Mouse (Mus musculus): ENCODE measurements around the gene Grap2. TPM values are rescaled to one million over a fixed set of nuclear protein-coding genes. Genes with fewer than 3 reads are reported as not detected.

The Grap2 gene
- polyA plus RNA-seq, 1 experiment from 2014 or later = 1.3 TPM

DNA sequence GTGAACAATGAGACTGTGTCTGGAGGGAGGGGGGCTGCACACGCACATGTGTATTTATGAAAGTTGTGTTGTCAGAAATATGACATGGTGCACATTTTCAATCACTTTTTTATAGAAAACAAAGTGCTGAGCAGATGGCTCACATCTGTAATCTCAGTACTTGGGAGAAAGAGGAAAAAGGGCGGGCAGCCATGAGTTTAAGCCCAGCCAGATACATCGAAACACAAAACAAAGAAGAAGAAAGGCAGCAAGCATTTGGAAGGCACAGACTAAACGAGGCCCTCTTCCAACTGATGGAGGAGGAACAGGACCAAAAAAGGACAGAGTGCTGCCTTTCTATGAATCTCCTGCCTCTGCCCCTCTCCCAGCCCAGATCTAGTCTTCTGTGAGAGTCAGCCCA lies 88.6 kb downstream of the Grap2 start:
- H3K27me3 ChIP-seq (ENCODE audit: insufficient read depth, poor library complexity, severe bottlenecking) = no peaks in the 10 kb centered on the region; the same call in 1 of the 2 replicates
- WGBS = 68% methylated on average over 4 of the region's 4 CpGs
- H3K4me1 ChIP-seq (replicated peaks) = peaks cover 14% of the 10 kb centered on the region
- H3K4me3 ChIP-seq = no peak overlapping the region
- no peak overlapping the region for H3K27ac ChIP-seq
- no peak for DNase-seq (ENCODE audit: low spot score)
- H3K36me3 ChIP-seq = no peaks in the 10 kb centered on the region
- no peaks in the 10 kb centered on the region for H3K9me3 ChIP-seq

DNA sequence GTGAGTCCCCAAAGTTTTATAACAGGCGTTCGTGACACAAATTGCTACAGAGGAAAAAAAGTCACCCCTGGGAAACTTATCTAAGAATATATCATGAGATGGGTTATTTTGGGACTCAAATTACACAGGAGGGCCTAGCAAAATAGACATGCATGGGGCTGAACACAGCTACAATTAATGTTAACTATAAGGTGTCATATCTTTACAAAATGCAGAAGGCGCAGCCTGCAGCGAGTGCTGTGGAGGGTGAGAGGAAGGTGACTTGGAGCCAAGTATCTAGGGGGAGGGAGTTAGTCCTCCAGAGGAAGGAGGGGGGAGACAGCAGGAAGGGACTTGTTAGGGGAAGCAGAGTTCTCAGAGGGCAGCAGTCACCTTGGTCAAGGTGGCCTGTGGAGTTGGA lies 92.0 kb downstream of the Grap2 start:
- 81% methylated on average over 4 of the region's 4 CpGs for WGBS
- peaks cover 4% of the 10 kb centered on the region for H3K27me3 ChIP-seq (ENCODE audit: insufficient read depth, poor library complexity, severe bottlenecking)

DNA sequence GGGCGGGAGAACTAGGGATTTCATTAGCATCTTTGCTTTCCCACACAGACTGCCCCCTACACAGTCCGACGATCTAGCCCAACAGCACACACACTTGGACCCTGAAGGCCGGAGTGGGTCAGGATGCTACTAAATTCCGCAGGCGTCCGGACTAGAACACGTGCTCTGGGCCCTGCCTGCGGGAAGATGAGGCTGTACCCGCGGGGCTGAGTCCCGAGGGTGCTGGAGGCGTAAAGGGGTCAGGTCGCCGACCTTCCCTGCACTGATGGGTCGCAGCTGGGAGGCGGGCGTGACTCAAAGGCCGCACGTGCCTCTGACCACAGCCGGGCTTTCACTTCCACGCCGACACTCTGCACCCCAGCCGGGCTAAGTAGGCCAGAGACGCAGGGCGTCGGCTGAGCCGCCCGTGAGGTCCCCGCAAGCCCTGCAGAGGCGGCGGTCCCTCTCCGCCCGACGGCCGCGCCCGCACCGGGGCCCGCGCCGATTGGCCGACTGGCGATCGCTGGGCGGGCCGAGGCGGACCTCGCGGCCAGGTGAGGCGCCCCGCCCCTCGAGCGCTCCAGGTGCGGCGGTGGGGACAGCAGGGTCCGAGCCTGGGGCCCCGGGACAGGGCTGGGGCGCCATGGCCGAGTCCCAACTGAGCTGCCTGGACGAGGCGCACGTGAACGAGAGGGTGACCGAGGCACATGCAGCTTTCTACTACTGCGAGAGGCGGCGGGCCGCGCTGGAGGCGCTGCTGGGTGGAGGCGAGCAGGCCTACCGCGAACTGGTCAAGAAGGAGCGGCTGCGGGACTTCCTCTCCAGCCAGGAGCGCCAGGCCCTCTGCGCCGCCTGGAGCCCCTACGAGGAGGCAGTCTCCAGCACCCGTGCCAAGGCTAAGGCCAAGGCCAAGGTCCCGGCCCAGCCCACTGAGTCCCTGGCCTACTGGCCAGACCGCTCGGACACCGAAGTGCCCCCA lies 99.2 kb downstream of the Grap2 start, which contains the start of gene Fam83f:
Fam83f (plus strand) TSS at position 553 of the 958 bp plus-strand sequence.
- 4% methylated on average over 85 of the region's 85 CpGs for WGBS
- peaks cover 14% of the 10 kb centered on the region for H3K4me1 ChIP-seq (replicated peaks)
- peaks cover 70% of the 10 kb centered on the region for H3K27me3 ChIP-seq (ENCODE audit: insufficient read depth, poor library complexity, severe bottlenecking)
- peak within 1 kb of the TSS; percentile 51 for H3K4me3 ChIP-seq
- no peaks in the 10 kb centered on the region for H3K9me3 ChIP-seq
- peak; percentile 47 for DNase-seq (ENCODE audit: low spot score)
- peak within 1 kb of the TSS; percentile 76 for H3K27ac ChIP-seq
- no peaks in the 10 kb centered on the region for H3K36me3 ChIP-seq

More for the DNA sequence above, 92.0 kb downstream of the Grap2 start:
- no peak for DNase-seq (ENCODE audit: low spot score)
- no peaks in the 10 kb centered on the region for H3K9me3 ChIP-seq
- no peak overlapping the region for H3K27ac ChIP-seq
- peaks cover 6% of the 10 kb centered on the region for H3K4me1 ChIP-seq (replicated peaks)
- H3K4me3 ChIP-seq = no peak overlapping the region
- no peaks in the 10 kb centered on the region for H3K36me3 ChIP-seq

DNA sequence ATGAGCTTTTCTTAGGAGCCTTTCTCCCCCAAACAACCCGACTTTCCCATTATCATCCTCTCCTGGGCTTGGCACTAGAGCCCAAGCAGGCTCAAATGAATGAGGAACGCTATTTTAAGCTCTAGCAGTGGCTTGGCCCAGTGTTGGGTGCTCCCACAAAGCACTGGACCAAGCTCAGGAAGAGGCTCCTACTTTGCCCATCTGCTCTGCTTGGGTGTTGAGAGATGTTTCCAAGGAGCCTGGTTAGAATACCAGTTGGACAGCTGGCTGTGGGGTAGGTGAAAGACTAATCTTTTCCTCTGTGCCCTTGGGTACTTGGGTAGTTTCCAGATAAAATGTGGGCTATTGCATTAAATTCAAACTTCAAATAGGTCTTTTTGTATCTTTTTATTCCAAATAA lies 100.4 kb downstream of the Grap2 start:
- H3K4me3 ChIP-seq = no peak overlapping the region
- WGBS = 64% methylated on average over 2 of the region's 2 CpGs
- peaks cover 14% of the 10 kb centered on the region for H3K4me1 ChIP-seq (replicated peaks)
- no peak overlapping the region for H3K27ac ChIP-seq
- H3K9me3 ChIP-seq = no peaks in the 10 kb centered on the region
- H3K27me3 ChIP-seq (ENCODE audit: insufficient read depth, poor library complexity, severe bottlenecking) = peaks cover 72% of the 10 kb centered on the region
- DNase-seq (ENCODE audit: low spot score) = no peak
- no peaks in the 10 kb centered on the region for H3K36me3 ChIP-seq

DNA sequence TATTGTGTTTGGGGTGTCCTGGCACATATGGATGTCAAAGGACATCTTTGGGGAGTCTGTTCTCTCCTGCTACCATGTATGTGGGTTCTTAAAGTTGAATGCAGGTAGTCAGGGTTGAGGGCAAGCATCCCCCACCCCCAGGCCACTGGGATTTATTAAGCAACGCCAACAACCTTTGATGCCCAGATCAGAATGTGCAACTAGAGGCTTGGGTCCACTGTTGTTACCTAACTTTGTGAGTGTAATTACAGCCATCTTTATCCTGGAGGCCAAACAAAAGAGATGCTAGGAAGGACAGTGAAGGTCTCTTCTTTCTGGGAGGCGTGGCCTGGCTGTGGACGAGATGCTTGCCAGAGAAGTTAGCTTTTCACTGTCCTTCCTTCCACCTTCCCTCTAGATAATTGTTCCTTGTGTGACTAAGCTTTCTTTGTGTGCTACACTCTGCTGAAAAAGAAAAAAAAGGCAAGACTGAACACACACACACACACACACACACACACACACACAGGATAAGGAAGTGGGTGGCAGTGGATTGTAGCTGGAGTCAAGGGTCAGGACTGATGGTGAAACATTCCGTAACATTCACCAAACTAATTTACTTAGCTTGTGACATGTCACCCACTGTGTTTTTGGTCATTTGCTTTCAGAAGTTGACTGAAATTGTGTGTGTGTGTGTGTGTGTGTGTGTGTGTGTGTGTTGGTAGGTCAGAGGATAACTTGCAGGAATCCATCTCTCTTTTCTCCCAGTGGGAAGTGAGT lies 101.1 kb downstream of the Grap2 start:
- no peak for DNase-seq (ENCODE audit: low spot score)
- 67% methylated on average over 4 of the region's 4 CpGs for WGBS
- Histone ChIP-seq H3K4me1 (replicated peaks) (peaks cover 17% of the 10 kb centered on the region), H3K27me3 (ENCODE audit: insufficient read depth, poor library complexity, severe bottlenecking) (peaks cover 72% of the 10 kb centered on the region), H3K9me3 (no peaks in the 10 kb centered on the region), H3K4me3 (no peak overlapping the region), H3K27ac (no peak overlapping the region), H3K36me3 (no peaks in the 10 kb centered on the region)

DNA sequence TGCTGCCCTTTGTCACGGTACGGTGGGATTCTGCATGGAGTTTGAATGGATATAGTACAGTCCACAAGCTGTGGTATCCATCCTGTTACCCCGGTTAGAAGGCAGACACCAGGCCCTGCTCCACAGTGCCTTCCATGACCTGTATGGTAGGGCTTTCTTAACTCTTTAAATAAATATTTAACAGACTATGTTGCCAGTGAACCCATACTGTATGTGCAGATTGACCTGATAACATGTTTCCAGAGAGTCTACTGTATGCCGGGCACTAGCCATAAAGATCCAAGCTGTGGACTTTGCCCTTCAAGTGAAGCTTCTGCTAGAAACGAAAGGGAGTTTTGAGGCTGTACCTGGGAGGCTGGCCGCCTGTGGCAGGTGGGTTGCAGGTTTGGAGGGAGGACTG lies 102.3 kb downstream of the Grap2 start:
- Histone ChIP-seq H3K27ac (no peak overlapping the region), H3K9me3 (no peaks in the 10 kb centered on the region), H3K36me3 (no peaks in the 10 kb centered on the region), H3K4me1 (replicated peaks) (peaks cover 21% of the 10 kb centered on the region), H3K27me3 (ENCODE audit: insufficient read depth, poor library complexity, severe bottlenecking) (peaks cover 65% of the 10 kb centered on the region), H3K4me3 (no peak overlapping the region)
- WGBS = 84% methylated on average over 6 of the region's 6 CpGs
- DNase-seq (ENCODE audit: low spot score) = no peak

DNA sequence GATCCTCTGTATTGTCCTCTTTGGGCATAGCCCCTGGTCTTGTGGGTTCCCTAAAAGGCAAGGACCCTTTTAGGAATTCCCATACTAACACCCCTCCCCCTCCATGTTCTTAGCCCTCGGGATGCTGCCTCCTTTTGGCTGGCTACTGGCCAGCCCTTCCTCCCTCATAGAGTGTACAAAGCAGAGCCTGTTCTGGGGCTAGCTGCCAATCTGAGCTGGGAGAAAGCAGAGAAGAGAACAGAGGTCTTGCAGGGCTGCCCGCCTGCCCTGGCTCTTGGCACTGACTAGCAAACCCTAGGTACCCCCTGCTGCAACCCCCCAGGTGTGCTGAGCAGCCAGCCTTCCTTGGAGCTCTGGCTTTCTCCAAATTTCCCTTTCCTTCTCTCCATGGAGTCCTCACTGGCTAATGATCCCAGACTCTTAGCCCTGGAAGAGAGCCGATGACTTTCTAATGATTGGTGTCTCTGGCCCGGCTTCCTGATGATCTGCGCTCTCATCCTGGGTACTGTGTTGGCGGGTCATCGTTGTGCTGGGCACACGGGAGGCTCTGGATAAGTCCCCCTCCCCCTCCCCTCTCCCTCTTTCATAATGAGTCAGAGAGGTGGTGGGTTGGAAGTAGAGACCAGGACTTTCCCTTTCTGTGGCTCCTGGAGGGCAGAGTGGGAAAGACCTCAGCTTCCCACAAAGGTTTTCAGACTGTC lies 107.3 kb downstream of the Grap2 start:
- Histone ChIP-seq H3K4me1 (replicated peaks) (peaks cover 36% of the 10 kb centered on the region), H3K4me3 (no peak overlapping the region), H3K27ac (no peak overlapping the region), H3K36me3 (no peaks in the 10 kb centered on the region), H3K9me3 (no peaks in the 10 kb centered on the region), H3K27me3 (ENCODE audit: insufficient read depth, poor library complexity, severe bottlenecking) (peaks cover 23% of the 10 kb centered on the region)
- WGBS = 61% methylated on average over 8 of the region's 8 CpGs
- no peak for DNase-seq (ENCODE audit: low spot score)

DNA sequence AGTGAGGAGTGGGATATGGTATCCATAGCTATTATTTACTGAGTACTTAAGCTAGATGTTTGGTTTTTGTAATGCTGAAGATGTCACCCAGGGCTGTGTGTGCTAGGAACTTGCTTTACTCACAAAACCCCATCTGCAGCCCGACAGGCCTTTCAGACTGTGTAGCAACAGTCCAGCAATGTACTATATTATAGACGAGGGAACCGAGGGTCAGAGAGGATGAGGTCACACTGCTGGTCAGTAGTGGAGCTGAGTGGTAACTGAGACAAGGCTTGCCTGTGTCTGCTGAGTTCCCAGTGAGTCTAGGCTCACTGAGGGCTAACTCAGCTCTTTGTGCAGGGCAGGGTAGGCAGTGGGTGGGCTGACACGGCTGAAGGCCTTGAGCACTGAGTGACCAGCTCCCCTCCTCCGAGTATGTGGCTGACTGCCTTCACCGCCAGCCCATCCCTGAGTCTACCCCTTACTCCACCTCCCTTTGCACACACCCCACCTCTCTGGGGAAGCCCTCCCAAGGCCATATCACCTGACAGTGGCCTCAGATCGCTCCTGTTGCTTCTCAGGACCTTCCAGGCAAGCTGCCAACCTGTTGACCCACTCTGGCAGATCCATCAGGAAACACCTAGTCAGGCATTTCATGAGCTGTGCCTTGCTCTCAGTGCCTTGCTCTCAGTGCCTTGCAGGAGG lies 108.1 kb downstream of the Grap2 start:
- H3K27me3 ChIP-seq (ENCODE audit: insufficient read depth, poor library complexity, severe bottlenecking) = peaks cover 16% of the 10 kb centered on the region
- 52% methylated on average over 7 of the region's 7 CpGs for WGBS
- DNase-seq (ENCODE audit: low spot score) = no peak
- no peaks in the 10 kb centered on the region for H3K9me3 ChIP-seq
- no peak overlapping the region for H3K4me3 ChIP-seq
- peaks cover 44% of the 10 kb centered on the region for H3K4me1 ChIP-seq (replicated peaks)
- no peaks in the 10 kb centered on the region for H3K36me3 ChIP-seq
- H3K27ac ChIP-seq = peak overlapping the region; percentile 50; the same call in 1 of the 2 replicates

DNA sequence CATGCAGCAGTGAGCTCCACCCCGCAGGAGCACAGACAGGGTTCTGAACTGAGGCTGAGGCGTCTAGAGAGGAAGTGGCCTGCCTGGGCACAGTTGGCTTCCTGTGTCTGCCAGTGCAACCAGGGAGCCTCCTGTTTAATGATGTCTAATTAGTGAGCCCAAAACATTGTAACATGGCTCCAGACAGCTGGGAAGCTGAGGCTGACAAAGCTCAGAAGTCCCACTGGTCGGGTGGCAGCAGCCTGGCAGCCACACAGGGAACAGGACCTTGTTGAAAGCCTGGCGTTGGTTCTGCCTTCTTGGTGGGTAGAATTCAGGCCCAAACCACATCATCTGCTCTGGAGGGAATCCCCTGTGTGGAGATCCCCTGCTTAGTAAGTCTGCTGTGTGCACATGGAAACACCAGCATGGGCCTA lies 109.1 kb downstream of the Grap2 start:
- H3K27me3 ChIP-seq (ENCODE audit: insufficient read depth, poor library complexity, severe bottlenecking) = peaks cover 12% of the 10 kb centered on the region
- no peaks in the 10 kb centered on the region for H3K36me3 ChIP-seq
- DNase-seq (ENCODE audit: low spot score) = no peak
- peaks cover 54% of the 10 kb centered on the region for H3K4me1 ChIP-seq (replicated peaks)
- 0 out of 2 replicates have a peak overlapping the region, but pooled peaks have one; percentile 30 for H3K27ac ChIP-seq
- H3K4me3 ChIP-seq = no peak overlapping the region
- H3K9me3 ChIP-seq = no peaks in the 10 kb centered on the region
- 82% methylated on average over 4 of the region's 4 CpGs for WGBS

DNA sequence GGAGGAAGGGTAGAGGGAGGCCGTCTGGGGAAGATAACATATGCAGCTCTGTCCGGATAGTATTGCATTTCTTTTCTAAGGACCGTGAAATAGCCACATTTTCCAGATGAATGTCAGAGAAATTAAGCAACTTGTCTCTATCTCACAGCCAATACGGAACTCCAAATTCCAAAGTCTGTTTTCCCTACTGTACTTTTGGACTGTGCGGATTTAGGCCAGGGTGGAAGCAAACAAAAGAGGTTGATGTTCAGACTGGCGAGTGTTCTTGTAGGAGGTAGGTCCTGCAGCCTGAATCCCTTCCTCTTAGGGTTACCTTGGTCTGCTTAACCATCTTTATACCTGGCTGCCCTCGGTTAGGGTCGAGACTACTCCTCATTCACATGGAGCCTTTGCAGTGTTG lies 109.9 kb downstream of the Grap2 start:
- no peak overlapping the region for H3K27ac ChIP-seq
- peaks cover 17% of the 10 kb centered on the region for H3K27me3 ChIP-seq (ENCODE audit: insufficient read depth, poor library complexity, severe bottlenecking)
- H3K36me3 ChIP-seq = no peaks in the 10 kb centered on the region
- peaks cover 55% of the 10 kb centered on the region for H3K4me1 ChIP-seq (replicated peaks)
- H3K9me3 ChIP-seq = no peaks in the 10 kb centered on the region
- no peak overlapping the region for H3K4me3 ChIP-seq
- WGBS = 89% methylated on average over 8 of the region's 8 CpGs
- DNase-seq (ENCODE audit: low spot score) = no peak

DNA sequence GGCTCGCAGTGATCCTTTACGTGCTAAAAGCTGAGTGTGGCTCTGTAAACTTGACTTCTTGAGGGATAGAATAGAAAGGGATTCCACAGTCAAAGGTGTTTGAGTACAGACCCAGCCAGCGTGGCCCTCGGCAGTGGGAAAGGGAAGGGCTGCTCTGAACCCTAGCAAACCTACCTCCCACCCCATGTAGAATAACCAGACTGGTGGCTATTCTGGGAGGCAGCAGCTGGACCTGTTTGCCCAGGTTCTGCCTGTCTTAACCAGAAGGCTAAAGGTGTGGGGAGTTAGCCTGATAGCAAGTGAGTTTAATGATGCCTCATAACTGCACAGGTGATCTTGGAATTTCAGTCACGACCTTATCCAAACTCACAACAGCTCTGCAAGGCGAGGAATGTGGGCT lies 110.8 kb downstream of the Grap2 start:
- Histone ChIP-seq H3K27ac (peak overlapping the region; percentile 24; the same call in 1 of the 2 replicates), H3K9me3 (no peaks in the 10 kb centered on the region), H3K27me3 (ENCODE audit: insufficient read depth, poor library complexity, severe bottlenecking) (peaks cover 23% of the 10 kb centered on the region), H3K4me3 (no peak overlapping the region), H3K36me3 (no peaks in the 10 kb centered on the region), H3K4me1 (replicated peaks) (peaks cover 55% of the 10 kb centered on the region)
- DNase-seq (ENCODE audit: low spot score) = no peak
- WGBS = 81% methylated on average over 6 of the region's 6 CpGs

DNA sequence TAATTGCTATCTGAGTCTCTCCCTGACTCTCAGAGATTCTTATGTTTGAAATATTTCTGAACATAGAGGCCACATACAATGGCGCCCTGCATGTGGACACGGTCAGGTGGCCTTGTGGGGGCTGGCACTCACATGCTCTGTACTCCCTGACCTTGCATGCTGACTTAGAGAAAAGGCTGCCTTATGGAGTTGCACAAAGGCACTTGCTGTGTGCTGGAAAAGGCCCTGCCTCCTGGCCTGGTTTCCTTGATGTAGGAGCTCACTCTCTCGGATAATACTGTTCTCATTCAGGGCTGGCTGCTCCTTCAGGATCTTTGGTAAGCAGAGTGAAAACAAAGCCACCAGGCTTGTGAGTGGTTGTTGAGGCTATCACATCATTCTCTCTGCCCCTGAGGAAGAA lies 111.6 kb downstream of the Grap2 start:
- H3K4me3 ChIP-seq = no peak overlapping the region
- H3K27me3 ChIP-seq (ENCODE audit: insufficient read depth, poor library complexity, severe bottlenecking) = peaks cover 27% of the 10 kb centered on the region
- H3K36me3 ChIP-seq = no peaks in the 10 kb centered on the region
- WGBS = 47% methylated on average over 3 of the region's 3 CpGs
- peak overlapping the region; percentile 24 for H3K27ac ChIP-seq
- H3K9me3 ChIP-seq = no peaks in the 10 kb centered on the region
- DNase-seq (ENCODE audit: low spot score) = no peak
- peaks cover 53% of the 10 kb centered on the region for H3K4me1 ChIP-seq (replicated peaks)
